ENCODE assay signal across 8 mouse cellular contexts in genomic region chr4:44167397-44168121, GRCm38 (mm10).
DNase-seq lines count a peak whose midpoint lies in the region; ATAC-seq and TF ChIP-seq lines count a peak whose summit lies in the region.

No protein-coding gene starts in this region.

- DNase-seq in CD8-positive naive resting alpha-beta T cell, adult 2 months (ENCODE audit: low read depth in 2 of 2, low spot score in 2 of 2): peak; percentile 84 to 86
- peak; percentile 82 for DNase-seq in c-Kit-positive CD71-negative TER-119-negative erythroid progenitor cells, embryonic 14.5 days (ENCODE audit: low read depth)
- peak; percentile 96 for DNase-seq in forebrain, embryonic 11.5 days (ENCODE audit: low spot score)
- peak; percentile 85 for DNase-seq in heart, postnatal 0 days (ENCODE audit: low spot score)
- DNase-seq in kidney, postnatal 4 days: peak; percentile 88 to 94

- peak overlapping the region; percentile 47 for H3K4me2 ChIP-seq in forebrain, embryonic 11.5 days (ENCODE audit: low read depth, low read length, severe bottlenecking)
- peak overlapping the region; percentile 78 for H3K4me2 ChIP-seq in heart, postnatal 0 days (ENCODE audit: low read depth, low read length)
- peak overlapping the region; percentile 76 for H3K4me2 ChIP-seq in liver, embryonic 16.5 days (ENCODE audit: low read depth, low read length)
- peak overlapping the region; percentile 77 for H3K4me2 ChIP-seq in neural tube, embryonic 13.5 days

- peak; percentile 59; the same call in 1 of the 2 replicates for TF ChIP-seq POLR2A in testis, adult 2 months (IDR thresholded peaks at IDR 0.05; ENCODE audit: control insufficient read depth, low read depth, low read length)

- peak; percentile 92 for ATAC-seq in forebrain, embryonic 11.5 days (replicated peaks; ENCODE audit: low FRiP score)
- peak; percentile 86 for ATAC-seq in heart, postnatal 0 days (ENCODE audit: insufficient read depth, low read depth)
- ATAC-seq in liver, embryonic 16.5 days (ENCODE audit: low read depth): peak; percentile 85
- ATAC-seq in neural tube, embryonic 13.5 days (ENCODE audit: low read depth): peak; percentile 91

- H3K36me3 ChIP-seq in forebrain, embryonic 11.5 days (ENCODE audit: control insufficient read depth, insufficient read depth, low read length): no peaks in the 10 kb centered on the region
- H3K36me3 ChIP-seq in heart, postnatal 0 days (replicated peaks; ENCODE audit: control insufficient read depth, insufficient read depth, low read length): no peaks in the 10 kb centered on the region
- H3K36me3 ChIP-seq in liver, embryonic 16.5 days (ENCODE audit: control insufficient read depth, insufficient read depth): no peaks in the 10 kb centered on the region
- no peaks in the 10 kb centered on the region for H3K36me3 ChIP-seq in neural tube, embryonic 13.5 days
- no peaks in the 10 kb centered on the region; the same call in 1 of the 2 replicates for H3K36me3 ChIP-seq in testis, adult 2 months (ENCODE audit: control insufficient read depth, insufficient read depth, low read length)

- WGBS in forebrain, embryonic 11.5 days: under 1% methylated on average over 88 of the region's 95 CpGs
- WGBS in heart, postnatal 0 days: under 1% methylated on average over 82 of the region's 95 CpGs
- WGBS in liver, embryonic 16.5 days (ENCODE audit: insufficient replicate concordance): under 1% methylated on average over 72 of the region's 95 CpGs
- whole genome bisulfite sequencing in neural tube, embryonic 13.5 days: under 1% methylated on average over 58 of the region's 95 CpGs

- no peaks in the 10 kb centered on the region for H3K9me3 ChIP-seq in forebrain, embryonic 11.5 days (ENCODE audit: control insufficient read depth, low read length)
- H3K9me3 ChIP-seq in heart, postnatal 0 days (replicated peaks; ENCODE audit: control insufficient read depth, low read length): no peaks in the 10 kb centered on the region
- H3K9me3 ChIP-seq in liver, embryonic 16.5 days (replicated peaks; ENCODE audit: control insufficient read depth, low read length): no peaks in the 10 kb centered on the region
- H3K9me3 ChIP-seq in neural tube, embryonic 13.5 days: no peaks in the 10 kb centered on the region

- peak overlapping the region; percentile 99 for H3K27ac ChIP-seq in forebrain, embryonic 11.5 days (ENCODE audit: low read depth, low read length)
- H3K27ac ChIP-seq in heart, postnatal 0 days (ENCODE audit: low read depth): peak overlapping the region; percentile 99
- H3K27ac ChIP-seq in liver, embryonic 16.5 days (ENCODE audit: low read length): peak overlapping the region; percentile 99
- H3K27ac ChIP-seq in neural tube, embryonic 13.5 days (replicated peaks): peak overlapping the region; percentile 99
- H3K27ac ChIP-seq in testis, adult 2 months (ENCODE audit: control insufficient read depth, insufficient read depth, low read depth, low read length): peak overlapping the region; percentile 98

- no peaks in the 10 kb centered on the region for H3K27me3 ChIP-seq in forebrain, embryonic 11.5 days (ENCODE audit: control insufficient read depth, insufficient read depth, low read length)
- no peaks in the 10 kb centered on the region for H3K27me3 ChIP-seq in heart, postnatal 0 days (ENCODE audit: control insufficient read depth, insufficient read depth, low read length)
- no peaks in the 10 kb centered on the region for H3K27me3 ChIP-seq in liver, embryonic 16.5 days (ENCODE audit: control insufficient read depth, insufficient read depth, low read depth, low read length)
- no peaks in the 10 kb centered on the region for H3K27me3 ChIP-seq in neural tube, embryonic 13.5 days
- H3K27me3 ChIP-seq in testis, adult 2 months (ENCODE audit: control insufficient read depth, insufficient read depth, low read length): no peaks in the 10 kb centered on the region

- TF ChIP-seq EP300 in heart, postnatal 0 days (IDR thresholded peaks at IDR 0.05; ENCODE audit: low read depth): no peak; the same call in 1 of the 2 replicates

- no peaks in the 10 kb centered on the region; the same call in 1 of the 2 replicates for H3K4me1 ChIP-seq in forebrain, embryonic 11.5 days (replicated peaks; ENCODE audit: control insufficient read depth, insufficient read depth, low read length)
- peaks cover 24% of the 10 kb centered on the region for H3K4me1 ChIP-seq in heart, postnatal 0 days (ENCODE audit: control insufficient read depth, insufficient read depth)
- H3K4me1 ChIP-seq in liver, embryonic 16.5 days (ENCODE audit: control insufficient read depth, low read depth, low read length): peaks cover 24% of the 10 kb centered on the region
- peaks cover 49% of the 10 kb centered on the region for H3K4me1 ChIP-seq in neural tube, embryonic 13.5 days (replicated peaks)
- no peaks in the 10 kb centered on the region for H3K4me1 ChIP-seq in testis, adult 2 months (ENCODE audit: control insufficient read depth, insufficient read depth, low read length)

- peak overlapping the region; percentile 75 for H3K4me3 ChIP-seq in forebrain, embryonic 11.5 days (ENCODE audit: low read depth, low read length)
- H3K4me3 ChIP-seq in heart, postnatal 0 days (ENCODE audit: low read depth, low read length): peak overlapping the region; percentile 96
- H3K4me3 ChIP-seq in liver, embryonic 16.5 days (ENCODE audit: low read depth, low read length): peak overlapping the region; percentile 87
- H3K4me3 ChIP-seq in neural tube, embryonic 13.5 days: peak overlapping the region; percentile 85
- peak overlapping the region; percentile 98 for H3K4me3 ChIP-seq in testis, adult 2 months (ENCODE audit: control insufficient read depth, low read depth, low read length)

- TF ChIP-seq CTCF in heart, postnatal 0 days (IDR thresholded peaks at IDR 0.05; ENCODE audit: low read depth): no peak
- no peak for TF ChIP-seq CTCF in testis, adult 2 months (IDR thresholded peaks at IDR 0.05; ENCODE audit: control insufficient read depth, insufficient read depth, insufficient replicate concordance, low read depth, low read length)

- H3K9ac ChIP-seq in forebrain, embryonic 11.5 days (ENCODE audit: low read length): peak overlapping the region; percentile 96
- H3K9ac ChIP-seq in heart, postnatal 0 days (replicated peaks; ENCODE audit: low read depth, low read length): peak overlapping the region; percentile 88
- peak overlapping the region; percentile 91 for H3K9ac ChIP-seq in liver, embryonic 16.5 days (ENCODE audit: low read depth, low read length)
- peak overlapping the region; percentile 93 for H3K9ac ChIP-seq in neural tube, embryonic 13.5 days

Comparison
In these comparisons a context has a peak if more than half of its experiments do, and no peak if none do; other contexts are left out.
1. Peak in every context shown above with its lines: DNase-seq, ATAC-seq, H3K4me3 ChIP-seq and H3K27ac ChIP-seq.